Mouse (Mus musculus): ENCODE results near the gene Ppp1r1c. TPM values are rescaled to one million over a fixed set of nuclear protein-coding genes. Genes with fewer than 3 reads are reported as not detected.

The Ppp1r1c gene
- total RNA-seq (2021) = not detected

DNA sequence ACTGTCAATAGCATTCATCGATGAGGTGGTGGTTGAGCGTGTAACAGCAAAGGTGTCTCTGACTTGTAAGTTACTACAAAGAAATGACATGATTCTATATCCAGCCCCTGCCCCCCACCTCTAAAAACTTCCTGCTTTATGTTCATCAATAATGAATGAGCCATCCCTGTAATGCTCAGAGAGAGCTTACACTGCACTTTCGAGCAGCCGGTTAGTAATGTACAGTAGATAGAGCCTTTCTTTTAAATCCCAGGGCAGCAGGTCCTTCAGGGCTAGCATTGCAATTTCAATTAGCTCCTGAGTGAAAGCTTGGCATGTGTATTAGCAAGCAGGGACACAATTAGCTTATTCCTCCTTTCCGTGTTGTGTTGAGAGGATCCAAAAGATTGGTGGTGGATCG is at the start of gene Ppp1r1c:
TSS of gene Ppp1r1c (plus strand) at position 206 of the 400 bp plus-strand sequence.
- intact Hi-C loops (cut with DNase I) = no loop called here

DNA sequence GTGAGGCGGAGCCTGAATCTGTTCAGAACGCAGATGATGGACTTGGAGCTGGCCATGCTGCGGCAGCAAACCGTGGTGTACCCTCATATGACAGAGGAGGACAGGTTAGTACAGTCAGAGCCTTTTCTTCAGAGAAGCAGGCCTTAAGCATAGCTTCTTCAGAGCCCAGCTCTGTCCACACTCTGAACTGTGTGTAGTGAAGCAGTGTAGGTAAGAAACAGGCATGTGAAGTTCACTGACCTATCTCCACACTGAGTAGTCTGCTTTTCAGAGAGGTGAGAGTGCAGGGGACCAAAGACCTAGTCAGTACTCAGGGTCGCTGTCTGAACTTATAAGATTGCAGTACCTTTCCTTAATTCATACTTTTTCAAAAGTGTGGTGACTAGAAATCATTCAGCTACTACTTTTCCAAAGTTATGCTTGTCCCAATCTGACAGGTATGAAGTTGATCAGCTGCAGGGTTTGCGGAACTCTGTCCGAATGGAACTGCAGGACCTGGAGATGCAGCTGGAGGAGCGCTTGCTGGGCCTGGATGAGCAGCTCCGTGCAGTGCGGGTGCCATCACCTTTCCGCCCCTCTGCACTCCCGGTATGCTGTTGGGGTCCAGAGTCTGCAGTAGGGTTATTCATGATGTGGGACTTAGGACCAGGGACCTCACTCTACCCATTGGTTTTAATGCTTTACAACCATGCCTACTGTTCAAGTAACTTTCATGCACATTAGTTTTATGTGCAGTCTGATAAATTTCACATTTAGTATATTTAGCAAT is 47.0 kb upstream of the Ppp1r1c start:
- intact Hi-C loops (cut with DNase I) = no loop called here

More for the DNA sequence above, at the start of gene Ppp1r1c:
- no peak for DNase-seq (ENCODE audit: low spot score in 2 of 2)

GRCm38 (mm10) chr2:79661486-79662104 is 46.0 kb upstream of the Ppp1r1c start:
- intact Hi-C loops (cut with DNase I) = no loop called here
- DNase-seq (ENCODE audit: low spot score in 2 of 2) = peak in 1 of 2 experiments; percentile 1

More for the DNA sequence above, 47.0 kb upstream of the Ppp1r1c start:
- no peak for DNase-seq (ENCODE audit: low spot score in 2 of 2)

GRCm38 (mm10) chr2:79664532-79665286 is 42.9 kb upstream of the Ppp1r1c start:
- intact Hi-C loops (cut with DNase I) = no loop called here

DNA sequence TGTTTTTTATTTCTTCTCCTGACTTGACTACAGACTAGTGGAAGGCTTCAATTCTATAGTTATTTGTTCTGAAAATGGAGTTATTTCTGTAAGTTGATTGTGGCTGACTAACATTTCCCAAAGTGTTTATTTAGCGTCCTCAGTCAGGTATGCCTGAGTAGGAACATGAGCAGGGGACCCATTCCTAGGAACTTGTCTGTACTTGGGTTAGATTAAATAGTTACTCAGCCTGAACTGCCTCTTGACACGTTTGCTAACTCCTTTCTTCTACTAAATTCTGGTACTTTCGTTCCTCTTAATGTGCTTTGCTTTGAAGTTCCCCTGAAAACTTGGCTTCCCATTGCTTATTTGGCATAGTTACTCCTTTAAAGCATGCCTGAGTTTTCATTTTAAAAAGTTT is 42.1 kb upstream of the Ppp1r1c start:
- intact Hi-C loops (cut with DNase I) = no loop called here
- DNase-seq (ENCODE audit: low spot score in 2 of 2) = no peak

More at GRCm38 (mm10) chr2:79664532-79665286, 42.9 kb upstream of the Ppp1r1c start:
- DNase-seq (ENCODE audit: low spot score in 2 of 2) = no peak

DNA sequence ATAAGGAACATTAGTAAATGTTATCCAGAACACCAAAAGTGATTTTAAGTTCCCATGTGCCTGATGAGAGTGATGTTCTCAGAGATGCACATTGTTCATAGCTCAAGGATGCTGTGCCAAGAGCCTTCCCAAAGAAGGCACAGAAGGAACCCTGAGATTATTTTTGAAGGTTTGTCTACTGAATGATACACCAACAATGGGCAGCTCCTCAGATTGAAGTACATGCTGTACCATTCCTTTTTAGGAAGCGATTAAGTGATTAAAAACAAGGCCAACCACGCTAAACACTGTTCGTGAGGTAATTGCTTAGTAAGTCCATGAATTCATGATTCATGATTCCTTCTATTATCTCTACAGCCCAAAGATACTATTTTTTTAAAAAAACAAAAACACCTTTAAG is 32.3 kb upstream of the Ppp1r1c start:
- intact Hi-C loops (cut with DNase I) = no loop called here
- no peak for DNase-seq (ENCODE audit: low spot score in 2 of 2)

DNA sequence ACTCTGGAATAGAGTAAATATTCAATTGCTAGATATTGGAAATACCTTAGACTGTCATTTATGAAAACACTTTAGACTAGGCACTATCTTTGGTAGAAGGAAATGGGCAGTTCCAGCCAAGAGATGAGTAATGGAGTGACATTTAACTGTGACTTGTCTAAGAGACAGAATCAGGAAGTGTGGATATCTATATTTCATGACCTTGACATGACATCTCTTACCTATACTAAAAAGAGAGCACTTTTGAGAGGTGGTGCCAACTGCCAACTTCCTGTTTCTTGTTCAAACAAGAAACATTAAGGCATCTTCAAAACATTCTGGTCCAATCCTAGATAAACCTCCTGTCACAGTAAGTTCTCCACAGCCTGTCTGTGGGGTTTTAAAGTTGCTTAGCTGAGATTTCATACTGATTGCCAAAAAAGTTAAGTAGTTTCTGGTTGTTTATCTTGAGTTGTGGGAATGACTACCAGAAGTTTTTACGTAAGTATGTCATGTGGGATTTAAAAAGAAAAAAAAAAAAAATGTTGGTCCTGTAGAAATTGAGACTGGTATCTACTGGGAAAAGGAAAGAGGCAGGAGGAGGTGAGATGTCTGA is 29.8 kb upstream of the Ppp1r1c start:
- intact Hi-C loops (cut with DNase I) = no loop called here

GRCm38 (mm10) chr2:79681672-79682071 is 25.9 kb upstream of the Ppp1r1c start:
- intact Hi-C loops (cut with DNase I) = no loop called here
- no peak for DNase-seq (ENCODE audit: low spot score in 2 of 2)

More for the DNA sequence above, 29.8 kb upstream of the Ppp1r1c start:
- no peak for DNase-seq (ENCODE audit: low spot score in 2 of 2)

DNA sequence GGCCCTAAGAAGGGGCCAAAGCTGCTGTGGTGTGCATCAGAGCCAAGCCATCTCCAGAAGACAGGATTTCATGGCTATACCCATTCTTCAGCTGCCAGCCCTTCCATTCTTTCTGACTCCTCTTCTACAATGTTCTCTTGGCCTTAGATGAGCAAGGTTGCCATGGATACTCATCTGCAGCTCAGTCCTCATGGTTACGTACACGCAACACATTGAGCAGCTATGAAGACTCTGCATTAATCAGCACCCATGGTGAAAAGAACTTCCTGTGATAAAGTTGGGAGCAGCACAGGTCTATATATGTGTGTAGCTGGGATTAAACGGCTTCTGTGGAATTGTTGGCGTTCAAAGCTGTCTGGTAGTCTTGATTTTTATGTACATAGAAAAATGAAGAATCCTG is 24.3 kb upstream of the Ppp1r1c start:
- intact Hi-C loops (cut with DNase I) = no loop called here
- DNase-seq (ENCODE audit: low spot score in 2 of 2) = no peak

DNA sequence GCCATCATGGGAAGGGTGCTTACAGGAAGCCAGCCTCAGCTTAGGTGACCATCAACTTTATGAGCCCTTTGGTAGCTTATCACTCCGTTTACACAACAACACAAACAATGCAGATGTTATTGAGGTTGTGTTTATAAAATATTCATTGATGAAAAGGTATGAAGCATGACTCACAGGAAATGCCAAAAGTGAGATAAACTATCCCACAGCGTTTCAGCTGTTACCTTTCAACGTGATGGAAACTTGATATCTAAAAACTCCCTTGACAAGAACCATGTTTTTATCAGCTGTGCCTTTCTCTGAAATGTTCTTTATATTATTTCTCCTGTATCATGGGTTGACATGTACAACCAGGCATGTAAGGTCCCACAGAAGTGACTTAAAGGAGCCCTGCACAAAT is 16.7 kb upstream of the Ppp1r1c start:
- DNase-seq (ENCODE audit: low spot score in 2 of 2) = no peak
- intact Hi-C loops (cut with DNase I) = no loop called here

- no peak for DNase-seq (ENCODE audit: low spot score in 2 of 2)
- intact Hi-C loops (cut with DNase I) = no loop called here
These were observed 12.4 kb upstream of the Ppp1r1c start for GRCm38 (mm10) chr2:79695190-79695589.

- no peak for DNase-seq (ENCODE audit: low spot score in 2 of 2)
- intact Hi-C loops (cut with DNase I) = no loop called here
These were observed 11.6 kb upstream of the Ppp1r1c start for GRCm38 (mm10) chr2:79695939-79696338.

DNA sequence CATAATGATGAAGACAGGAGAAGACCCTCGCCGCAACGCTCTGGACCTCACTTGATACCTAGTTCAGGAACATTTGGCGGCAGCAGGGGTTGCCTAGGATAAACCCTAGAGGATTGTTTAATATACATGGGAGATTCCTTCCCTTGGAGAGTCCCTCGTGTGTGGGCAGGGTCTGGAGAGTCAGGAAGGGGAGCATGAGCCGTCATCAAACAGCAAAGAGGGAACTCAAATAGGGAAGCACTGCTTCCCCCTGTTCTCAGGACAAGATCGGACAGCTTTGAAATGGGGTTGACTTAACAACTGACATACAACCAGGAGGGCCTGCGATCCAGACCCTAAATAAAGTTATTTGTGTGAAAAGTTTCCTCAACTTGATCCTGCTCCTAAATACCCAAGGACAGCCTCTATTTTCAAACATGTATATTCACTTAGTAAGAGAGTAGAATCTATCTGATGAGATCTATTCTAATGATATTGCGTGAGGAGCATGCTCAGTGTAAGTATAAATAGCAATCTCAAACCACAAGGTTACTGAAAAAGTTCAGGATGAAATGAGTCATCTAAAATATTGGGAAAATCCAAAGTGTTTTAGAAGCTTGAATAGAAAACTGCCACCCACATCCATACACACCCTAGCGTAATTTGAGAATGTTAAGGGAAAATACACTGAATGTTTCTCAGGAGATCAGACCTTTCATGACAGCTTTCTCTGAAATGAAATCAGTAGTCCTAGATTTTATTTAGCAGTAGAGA is 10.9 kb upstream of the Ppp1r1c start:
- intact Hi-C loops (cut with DNase I) = no loop called here

GRCm38 (mm10) chr2:79698166-79698565 is 9.4 kb upstream of the Ppp1r1c start:
- intact Hi-C loops (cut with DNase I) = no loop called here
- no peak for DNase-seq (ENCODE audit: low spot score in 2 of 2)

More for the DNA sequence above, 10.9 kb upstream of the Ppp1r1c start:
- no peak for DNase-seq (ENCODE audit: low spot score in 2 of 2)

DNA sequence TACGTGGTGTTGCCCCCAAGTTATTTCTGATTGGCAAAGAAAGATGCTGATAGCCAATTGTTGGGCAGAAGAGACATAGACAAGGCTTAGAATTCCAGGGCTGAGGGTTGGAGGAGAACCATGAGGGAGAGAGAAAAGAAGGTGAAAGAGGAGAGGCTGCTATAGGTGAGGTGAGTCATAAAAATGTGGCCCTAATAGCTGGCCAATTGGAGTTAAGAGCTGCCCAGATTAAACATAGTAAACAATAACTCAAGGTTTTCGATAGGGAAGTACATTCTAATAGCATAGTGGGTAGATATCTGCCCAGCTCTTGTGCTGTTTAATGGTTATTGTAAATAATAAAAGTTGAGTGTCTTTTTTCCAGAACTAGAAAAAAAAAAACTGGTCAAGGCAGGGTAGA is 2.8 kb upstream of the Ppp1r1c start:
- DNase-seq (ENCODE audit: low spot score in 2 of 2) = no peak
- intact Hi-C loops (cut with DNase I) = no loop called here

- DNase-seq (ENCODE audit: low spot score in 2 of 2) = no peak
- intact Hi-C loops (cut with DNase I) = no loop called here
These were observed 6.1 kb downstream of the Ppp1r1c start for GRCm38 (mm10) chr2:79713662-79714091.

DNA sequence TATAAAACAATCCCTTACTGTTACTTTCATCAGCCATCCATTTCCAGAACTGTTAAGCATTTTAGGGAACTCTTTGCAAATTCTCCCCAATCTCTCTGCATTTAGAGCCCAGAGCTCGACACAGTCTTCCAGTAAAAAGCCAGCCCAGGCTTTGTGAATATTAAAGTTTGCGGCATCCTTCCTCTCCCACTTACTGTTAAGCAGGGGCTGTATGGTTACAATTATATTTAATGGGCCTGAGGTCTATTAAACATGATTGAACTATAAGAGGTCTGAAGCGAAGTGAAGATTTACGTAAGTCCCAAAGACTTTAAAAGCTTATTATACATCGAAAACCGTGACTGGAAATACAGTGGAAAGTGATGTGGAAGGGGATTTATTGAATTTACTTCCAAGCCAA is 7.2 kb downstream of the Ppp1r1c start:
- no peak for DNase-seq (ENCODE audit: low spot score in 2 of 2)
- intact Hi-C loops (cut with DNase I) = no loop called here

- intact Hi-C loops (cut with DNase I) = no loop called here
- no peak for DNase-seq (ENCODE audit: low spot score in 2 of 2)
These were observed 8.3 kb downstream of the Ppp1r1c start for GRCm38 (mm10) chr2:79715925-79716324.

GRCm38 (mm10) chr2:79717846-79718245 is 10.3 kb downstream of the Ppp1r1c start:
- no peak for DNase-seq (ENCODE audit: low spot score in 2 of 2)
- intact Hi-C loops (cut with DNase I) = no loop called here

Measured in left cerebral cortex, postnatal 36 days (tissue).